Mouse (Mus musculus): ENCODE measurements at regions not wholly inside any gene's neighbourhood (a gene's known extent, or its start where the extent isn't known, plus 50 kb on each side); places are given as distances from the start of the nearest gene placed in this dataset.
"Not testable (repeated sequence)": the region's sequence is repeated elsewhere in the genome, so short reads cannot be mapped to it uniquely, and the experiment has no call there.

GRCm38 (mm10) chr8:96586129-96586528, 697.8 kb upstream of the Got2 start:
- DNase-seq (ENCODE audit: low spot score in 2 of 2) = no peak

GRCm38 (mm10) chr8:96552512-96552911, 664.2 kb upstream of the Got2 start:
- DNase-seq (ENCODE audit: low spot score in 2 of 2) = no peak

- DNase-seq (ENCODE audit: low spot score in 2 of 2) = no peak
Observed at GRCm38 (mm10) chr8:96550408-96550807, 662.1 kb upstream of the Got2 start.

GRCm38 (mm10) chr8:96548663-96549062, 660.3 kb upstream of the Got2 start:
- no peak for DNase-seq (ENCODE audit: low spot score in 2 of 2)

GRCm38 (mm10) chr8:96548187-96548586, 659.8 kb upstream of the Got2 start:
- no peak for DNase-seq (ENCODE audit: low spot score in 2 of 2)

GRCm38 (mm10) chr8:96542215-96542614, 653.9 kb upstream of the Got2 start:
- no peak for DNase-seq (ENCODE audit: low spot score in 2 of 2)

GRCm38 (mm10) chr8:96498854-96499253, 610.5 kb upstream of the Got2 start:
- no peak for DNase-seq (ENCODE audit: low spot score in 2 of 2)

GRCm38 (mm10) chr8:96495406-96495805, 607.1 kb upstream of the Got2 start:
- no peak for DNase-seq (ENCODE audit: low spot score in 2 of 2)

- no peak for DNase-seq (ENCODE audit: low spot score in 2 of 2)
Observed at GRCm38 (mm10) chr8:96489804-96490203, 601.5 kb upstream of the Got2 start.

- no peak for DNase-seq (ENCODE audit: low spot score in 2 of 2)
Observed at GRCm38 (mm10) chr8:96488741-96489453, 600.5 kb upstream of the Got2 start.

GRCm38 (mm10) chr8:96455915-96456314, 567.6 kb upstream of the Got2 start:
- no peak for DNase-seq (ENCODE audit: low spot score in 2 of 2)

GRCm38 (mm10) chr8:96455336-96455735, 567.0 kb upstream of the Got2 start:
- DNase-seq (ENCODE audit: low spot score in 2 of 2) = no peak

- no peak for DNase-seq (ENCODE audit: low spot score in 2 of 2)
Observed at GRCm38 (mm10) chr8:96429708-96430107, 541.4 kb upstream of the Got2 start.

GRCm38 (mm10) chr8:96426900-96427299, 538.6 kb upstream of the Got2 start:
- no peak for DNase-seq (ENCODE audit: low spot score in 2 of 2)

GRCm38 (mm10) chr8:96409601-96410000, 521.3 kb upstream of the Got2 start:
- no peak for DNase-seq (ENCODE audit: low spot score in 2 of 2)

- no peak for DNase-seq (ENCODE audit: low spot score in 2 of 2)
Observed at GRCm38 (mm10) chr8:96404549-96405145, 516.3 kb upstream of the Got2 start.

GRCm38 (mm10) chr8:96403669-96404068, 515.3 kb upstream of the Got2 start:
- no peak for DNase-seq (ENCODE audit: low spot score in 2 of 2)

GRCm38 (mm10) chr8:96399381-96399780, 511.0 kb upstream of the Got2 start:
- not testable (repeated sequence) for DNase-seq (ENCODE audit: low spot score in 2 of 2)

- DNase-seq (ENCODE audit: low spot score in 2 of 2) = no peak
Observed at GRCm38 (mm10) chr8:96393024-96393423, 504.7 kb upstream of the Got2 start.

GRCm38 (mm10) chr8:96389251-96389650, 500.9 kb upstream of the Got2 start:
- no peak for DNase-seq (ENCODE audit: low spot score in 2 of 2)

GRCm38 (mm10) chr8:96370500-96370899, 482.2 kb upstream of the Got2 start:
- DNase-seq (ENCODE audit: low spot score in 2 of 2) = no peak

GRCm38 (mm10) chr8:96362853-96363445, 474.6 kb upstream of the Got2 start:
- no peak for DNase-seq (ENCODE audit: low spot score in 2 of 2)

- no peak for DNase-seq (ENCODE audit: low spot score in 2 of 2)
Observed at GRCm38 (mm10) chr8:96350531-96351069, 462.3 kb upstream of the Got2 start.

Data from urinary bladder, postnatal 36 days (tissue).